Mouse (Mus musculus): ENCODE measurements around the gene Plg.

GRCm38 (mm10) chr17:12422143-12422542 lies 43.7 kb downstream of the Plg start:
- TF ChIP-seq ETS1 (conservative IDR thresholded peaks at IDR 0.05; ENCODE audit: low read depth, low read length) (no peak), CTCF (conservative IDR thresholded peaks at IDR 0.05 in 1 of 2, IDR thresholded peaks at IDR 0.05 in 1 of 2; ENCODE audit: low read depth in 2 of 2, low read length in 2 of 2) (peak in 1 of 2 experiments; percentile 48; a peak in 2 of 4 replicates), EP300 (IDR thresholded peaks at IDR 0.05; ENCODE audit: low read length) (no peak), JUN (IDR thresholded peaks at IDR 0.05; ENCODE audit: insufficient read depth, low read depth, low read length) (no peak), NELFE (IDR thresholded peaks at IDR 0.05; ENCODE audit: low read depth, low read length) (no peak), ZC3H11A (IDR thresholded peaks at IDR 0.05; ENCODE audit: low read depth, low read length) (no peak), RAD21 (IDR thresholded peaks at IDR 0.05; ENCODE audit: low read depth, low read length) (no peak)
